Mouse (Mus musculus): ENCODE data around the gene Ttll7.

The Ttll7 gene

DNA sequence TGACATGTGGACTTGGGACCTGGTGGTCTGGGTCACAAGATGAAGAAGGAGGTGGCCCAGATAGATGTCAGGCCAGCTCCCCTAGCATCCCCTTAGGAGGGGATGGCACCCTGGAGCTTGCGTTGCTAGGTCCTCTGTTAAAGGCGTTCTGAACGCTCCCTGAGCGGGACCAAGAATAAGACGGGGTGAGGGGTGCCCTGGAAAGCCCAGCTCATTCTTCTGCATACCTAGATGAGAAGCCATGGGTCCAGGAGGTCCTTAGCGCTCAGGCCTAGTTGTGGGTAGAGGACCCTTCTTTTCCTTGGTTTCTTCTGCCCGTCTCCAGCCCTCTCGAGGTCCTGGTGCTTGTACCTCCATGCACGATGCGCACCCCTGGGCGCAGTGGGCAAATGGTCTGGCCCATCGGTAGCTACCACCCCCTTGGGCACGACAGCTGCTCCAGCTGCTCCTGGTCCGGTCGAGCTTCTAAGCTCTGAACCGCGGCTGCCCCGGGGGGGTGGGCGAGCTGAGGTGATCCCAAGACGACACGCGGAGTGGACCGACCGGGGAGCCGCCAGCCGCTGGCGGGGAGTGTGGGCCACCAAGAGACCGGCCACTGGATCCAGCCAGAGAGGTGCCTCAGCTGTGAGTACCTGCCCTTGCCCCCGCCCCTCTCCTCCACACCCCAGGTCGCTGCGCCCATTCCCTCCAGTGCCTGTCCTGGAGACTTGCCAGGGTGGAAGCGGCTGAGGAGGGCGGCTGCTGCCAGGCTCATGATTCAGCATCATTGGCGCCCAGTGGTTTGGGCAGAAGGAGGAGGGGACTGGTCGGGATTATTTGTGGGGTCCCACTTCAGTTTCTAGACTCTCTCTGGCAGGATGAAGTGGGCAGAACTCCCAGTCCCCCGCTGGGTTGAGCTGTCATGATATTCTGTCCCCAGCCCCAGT, at the start of gene Ttll7:
TSS of gene Ttll7 (plus strand) at position 402 of the 926 bp plus-strand sequence.
- peak; percentile 75 to 85 for DNase-seq

- peak; percentile 58 to 81 for DNase-seq
Measured at GRCm38 (mm10) chr3:146812041-146812878, 39.9 kb upstream of the Ttll7 start.

DNA sequence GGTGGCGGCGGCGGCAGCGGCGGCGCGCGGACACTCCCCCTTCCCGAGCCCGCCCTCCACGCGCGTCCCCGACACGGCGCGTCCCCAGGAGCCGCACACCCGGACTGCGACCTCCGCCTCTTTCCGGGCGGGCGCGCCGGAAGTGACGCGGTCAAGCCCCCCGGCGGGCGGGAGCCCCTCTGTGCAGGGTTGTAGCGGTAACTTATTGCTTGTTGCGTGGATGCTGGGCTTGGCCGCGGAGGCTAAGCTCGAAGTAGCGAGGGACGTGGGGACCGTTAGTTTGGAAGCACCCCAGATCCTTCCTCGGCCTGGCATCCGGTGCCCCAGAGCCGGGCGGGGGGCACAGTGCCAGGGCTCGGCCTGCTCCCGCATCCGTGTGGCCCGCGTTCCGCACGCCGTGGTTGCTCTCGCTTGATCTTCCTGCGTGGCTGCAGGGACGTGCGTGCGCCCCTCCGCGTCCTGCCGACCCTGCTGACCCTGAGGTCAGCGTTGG, 39.2 kb upstream of the Ttll7 start, which contains the start of gene Prkacb:
TSS of gene Prkacb (minus strand) at position 90 of the 493 bp plus-strand sequence.
- DNase-seq = peak; percentile 87 to 96

DNA sequence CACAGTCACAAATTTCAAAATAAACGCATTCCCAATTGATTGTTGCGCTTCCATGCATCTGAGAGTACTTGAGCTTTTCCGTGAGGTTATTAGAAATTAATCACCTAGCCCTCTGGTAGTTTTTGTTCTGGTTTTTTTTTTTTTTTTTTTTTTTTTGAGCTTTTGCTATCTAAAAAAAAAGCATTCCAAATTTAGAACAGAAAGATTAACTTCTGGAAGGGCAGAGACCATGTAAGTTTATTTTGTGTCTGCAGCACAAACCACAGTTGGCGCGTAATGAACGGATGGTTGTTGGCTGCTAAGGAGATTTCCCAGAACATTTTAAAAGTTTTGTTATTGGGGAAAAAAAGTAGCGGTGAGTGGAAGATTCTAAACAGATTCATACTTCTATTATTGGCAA, 38.5 kb upstream of the Ttll7 start:
- no peak for DNase-seq

DNA sequence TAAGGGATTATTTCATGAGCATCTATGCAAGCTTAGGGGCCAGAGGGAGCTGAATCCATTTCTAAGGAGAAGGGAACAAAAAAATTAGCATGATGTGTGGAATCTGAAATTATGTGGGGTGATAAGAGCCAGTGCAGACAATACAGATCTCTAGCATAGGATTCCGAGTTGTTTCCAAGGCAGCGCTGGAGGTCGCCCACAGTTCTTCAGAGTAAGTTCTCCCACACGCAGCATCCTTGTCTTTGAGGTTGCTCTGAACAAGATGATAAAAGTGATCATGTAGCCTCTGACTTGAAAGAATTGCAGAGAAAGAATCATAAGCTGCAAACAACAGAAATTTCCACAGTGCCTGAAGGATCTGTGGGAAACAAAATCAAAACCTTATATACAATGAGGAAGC, 31.4 kb upstream of the Ttll7 start:
- DNase-seq = no peak

- DNase-seq = peak in 1 of 2 experiments; percentile 4
Measured at GRCm38 (mm10) chr3:146842766-146843165, 9.4 kb upstream of the Ttll7 start.

- no peak for DNase-seq
Measured at GRCm38 (mm10) chr3:146843470-146843869, 8.7 kb upstream of the Ttll7 start.

DNA sequence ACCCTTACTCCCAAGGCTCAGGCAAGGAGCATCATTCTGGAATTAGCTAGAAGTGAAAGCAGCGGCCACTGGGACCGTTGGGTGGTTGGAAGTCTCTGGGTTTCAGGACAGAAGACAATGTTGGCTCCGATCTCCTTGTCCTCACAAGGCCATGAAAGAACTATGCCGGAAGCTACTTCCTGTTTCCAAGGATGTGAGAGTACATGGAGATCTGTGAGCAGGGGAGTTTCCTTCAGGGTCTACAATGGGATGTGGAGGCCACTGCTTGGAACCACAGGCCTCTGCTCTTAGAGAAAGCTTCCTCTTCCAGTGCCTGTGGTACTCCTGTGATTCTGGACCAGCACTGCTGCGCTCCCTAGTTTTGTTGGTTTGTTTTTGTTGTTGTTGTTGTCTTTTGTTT, 5.9 kb upstream of the Ttll7 start:
- peak in 1 of 2 experiments; percentile 40 for DNase-seq

DNA sequence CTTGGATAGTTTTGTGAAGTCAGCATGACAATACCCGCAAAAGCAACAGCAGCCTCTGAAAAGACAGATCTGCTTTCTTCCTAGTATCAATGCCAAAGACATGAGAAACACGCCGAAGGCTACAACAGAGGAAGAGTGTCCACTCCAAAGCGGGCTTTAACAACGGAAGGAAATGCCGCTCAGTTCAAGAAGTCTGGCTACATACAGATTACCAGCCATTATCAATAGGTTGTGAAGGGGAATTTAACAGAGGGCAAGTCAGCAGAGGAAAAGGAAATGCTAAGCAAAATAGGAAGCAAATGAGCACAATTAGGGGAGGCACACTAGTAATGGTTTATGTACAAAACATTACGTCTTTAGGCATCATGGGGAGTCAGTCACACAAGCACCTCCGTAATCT, 4.1 kb upstream of the Ttll7 start:
- no peak for DNase-seq

- no peak for DNase-seq
Measured at GRCm38 (mm10) chr3:146849360-146849759, 2.8 kb upstream of the Ttll7 start.

DNA sequence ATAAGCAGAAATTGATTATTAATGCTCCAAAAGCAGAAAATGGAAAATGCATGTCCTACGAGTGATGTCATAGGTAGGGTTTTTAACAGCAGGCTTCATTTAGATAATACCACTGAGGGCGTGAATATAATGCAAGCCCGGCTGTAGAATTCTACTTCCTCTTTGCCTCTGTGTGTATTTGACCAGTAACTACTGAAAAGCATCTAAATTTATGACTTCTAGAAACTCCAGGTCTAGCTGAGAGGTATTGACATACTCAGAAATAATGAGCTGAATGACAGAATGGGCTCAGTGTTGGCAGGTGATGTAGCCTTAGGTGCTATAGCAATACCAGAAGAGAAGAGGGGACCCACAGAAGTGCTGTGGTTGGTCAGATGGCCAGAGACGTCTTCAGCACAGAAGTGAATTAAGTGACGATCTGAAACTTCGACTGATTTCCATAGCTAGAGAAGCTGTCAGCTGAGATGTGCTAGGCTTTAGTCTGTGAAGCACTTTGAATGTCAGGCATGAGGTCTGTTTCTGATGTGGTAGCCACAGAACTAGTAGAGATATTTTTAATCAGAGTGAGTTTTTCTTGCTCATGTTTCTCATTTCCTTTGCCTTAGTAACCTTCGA, 2.4 kb downstream of the Ttll7 start:
- no peak for DNase-seq

GRCm38 (mm10) chr3:146857373-146857772, 5.2 kb downstream of the Ttll7 start:
- no peak for DNase-seq

DNA sequence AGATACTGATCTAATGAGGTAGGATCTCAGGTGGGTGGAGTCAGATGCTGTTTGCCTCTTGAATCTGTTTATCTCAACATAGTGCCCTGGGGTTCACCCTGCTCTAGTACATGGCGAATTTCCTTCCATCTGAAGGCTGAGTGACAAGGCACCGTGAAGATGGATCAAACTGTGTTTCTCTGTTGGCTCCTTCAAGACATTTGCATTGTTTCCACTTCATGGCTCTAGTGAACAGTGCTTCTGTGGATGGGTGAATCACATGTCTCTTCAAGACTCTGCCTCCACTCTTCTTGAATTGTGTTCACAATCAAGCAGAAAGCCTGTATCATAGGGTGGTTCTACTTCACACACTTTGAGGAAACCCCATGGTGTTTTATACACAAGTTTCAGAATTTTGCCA, 8.1 kb downstream of the Ttll7 start:
- no peak for DNase-seq

DNA sequence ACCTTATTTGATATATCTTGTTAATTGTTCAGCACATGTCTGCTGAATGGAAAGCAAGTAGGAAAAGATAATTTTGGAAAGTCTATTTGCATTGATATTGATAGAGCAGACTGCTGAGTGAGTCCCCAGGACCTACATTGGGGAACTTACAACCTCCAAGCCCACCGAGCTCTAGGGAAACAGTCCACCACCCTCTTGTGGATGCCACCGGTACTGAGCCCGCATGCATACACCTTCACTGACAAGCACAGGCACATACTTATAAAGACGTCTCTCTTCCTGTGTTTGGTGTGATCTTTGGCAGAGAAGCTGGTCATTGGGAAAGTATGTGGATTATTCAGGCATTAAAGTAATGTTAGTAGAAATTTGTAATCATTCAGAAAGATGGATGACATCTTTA, 14.4 kb downstream of the Ttll7 start:
- no peak for DNase-seq

- no peak for DNase-seq
Measured at GRCm38 (mm10) chr3:146871954-146872353, 19.8 kb downstream of the Ttll7 start.

- DNase-seq = no peak
Measured at GRCm38 (mm10) chr3:146875929-146876328, 23.8 kb downstream of the Ttll7 start.

- DNase-seq = no peak
Measured at GRCm38 (mm10) chr3:146893931-146894330, 41.8 kb downstream of the Ttll7 start.

DNA sequence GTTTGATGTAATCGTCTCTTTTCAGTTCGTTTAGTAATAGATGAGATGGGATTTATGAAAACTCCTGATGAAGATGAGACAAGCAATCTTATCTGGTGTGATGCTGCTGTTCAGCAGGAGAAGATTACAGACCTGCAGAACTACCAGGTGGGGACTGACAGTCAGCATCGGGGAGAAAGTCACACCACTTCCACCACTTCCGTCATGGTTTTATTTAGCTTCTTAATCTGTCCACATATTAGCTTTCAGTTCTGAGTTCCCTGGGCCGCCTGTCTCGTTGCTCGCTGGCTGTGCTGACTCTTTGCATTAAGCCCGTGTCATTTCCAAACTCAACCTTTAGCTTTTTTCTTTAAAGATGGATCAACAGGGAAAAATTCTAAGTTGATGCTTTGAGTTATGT, 44.4 kb downstream of the Ttll7 start:
- no peak for DNase-seq

- DNase-seq = peak in 1 of 2 experiments; percentile 9
Measured at GRCm38 (mm10) chr3:146900094-146900493, 47.9 kb downstream of the Ttll7 start.

DNA sequence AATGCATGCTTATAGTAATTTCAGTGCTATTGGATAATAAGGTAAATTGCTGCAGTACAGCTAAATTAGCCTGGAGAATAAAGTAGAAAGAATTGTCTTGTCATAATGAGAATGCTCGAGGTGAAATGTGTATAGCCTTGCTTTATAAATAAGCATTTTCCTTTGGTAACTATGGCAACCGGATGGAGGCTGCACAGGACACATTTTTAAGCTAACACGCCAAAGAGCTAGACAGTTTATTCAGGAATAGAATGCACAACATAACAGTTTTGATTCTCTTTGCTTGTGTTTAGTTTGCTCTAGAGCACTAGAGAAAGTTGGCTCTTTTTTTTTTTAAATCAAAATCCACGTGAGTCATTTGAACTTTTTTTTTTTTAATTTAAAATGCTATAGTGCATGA, 49.6 kb downstream of the Ttll7 start:
- no peak for DNase-seq

- no peak for DNase-seq
Measured at GRCm38 (mm10) chr3:146905606-146906005, 53.4 kb downstream of the Ttll7 start.

GRCm38 (mm10) chr3:146908922-146909321, 56.8 kb downstream of the Ttll7 start:
- DNase-seq = no peak

GRCm38 (mm10) chr3:146913107-146913506, 60.9 kb downstream of the Ttll7 start:
- DNase-seq = no peak
